Mouse (Mus musculus) neural tube, embryonic 10.5 days (tissue): ENCODE measurements around the gene Cybrd1.
A peak's percentile ranks its signal among the peaks of the same experiment; 100 is the strongest.

Experiments
- DNase-seq: peaks from one replicate; pipeline ENCODE4 v3.0.0-alpha.2; 2017; ENCODE audit warnings: low spot score; ENCODE audit errors: extremely low spot score

The Cybrd1 gene

DNA sequence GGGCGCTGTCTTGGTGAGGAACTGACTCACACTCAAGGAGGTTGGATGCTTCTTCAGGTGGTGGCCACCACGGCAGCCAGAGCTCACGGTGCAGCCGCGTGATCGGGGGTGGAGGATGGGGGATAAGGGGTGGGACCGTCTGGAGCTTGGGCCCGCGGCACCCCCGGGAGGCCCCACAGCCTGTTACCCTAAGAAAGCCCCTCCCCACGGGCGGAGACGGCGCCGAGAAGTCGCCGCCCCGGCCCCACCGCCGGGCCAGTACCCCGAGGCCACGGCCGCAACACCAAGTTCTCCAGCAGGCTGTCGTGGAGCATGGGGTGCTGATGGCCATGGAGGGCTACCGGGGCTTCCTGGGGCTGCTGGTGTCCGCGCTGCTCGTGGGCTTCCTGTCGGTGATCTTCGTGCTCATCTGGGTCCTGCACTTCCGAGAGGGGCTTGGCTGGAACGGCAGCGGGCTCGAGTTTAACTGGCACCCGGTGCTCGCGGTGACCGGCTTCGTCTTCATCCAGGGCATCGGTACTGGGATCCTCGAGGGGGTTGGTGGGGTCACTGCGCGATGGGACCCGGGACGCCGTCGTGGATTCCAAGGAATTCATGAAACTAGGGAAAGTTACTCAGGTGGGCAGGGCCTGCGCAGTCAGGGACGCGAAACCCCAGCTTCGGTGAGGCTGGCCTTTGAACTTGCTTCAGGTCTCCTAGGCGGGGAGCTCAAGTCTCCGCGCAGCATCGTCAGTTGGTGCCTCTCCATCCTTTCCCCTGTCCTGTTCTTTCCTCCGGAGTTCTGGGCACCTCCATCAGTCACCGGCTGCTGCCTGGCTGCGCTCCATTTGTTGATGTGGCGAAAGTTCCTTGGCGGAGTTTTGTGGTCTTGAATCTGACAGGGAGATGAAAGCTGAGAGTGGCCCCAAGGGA, at the start of gene Cybrd1:
Cybrd1 (plus strand) TSS at position 127 of the 912 bp plus-strand sequence.
- peak; percentile 59 for DNase-seq

DNA sequence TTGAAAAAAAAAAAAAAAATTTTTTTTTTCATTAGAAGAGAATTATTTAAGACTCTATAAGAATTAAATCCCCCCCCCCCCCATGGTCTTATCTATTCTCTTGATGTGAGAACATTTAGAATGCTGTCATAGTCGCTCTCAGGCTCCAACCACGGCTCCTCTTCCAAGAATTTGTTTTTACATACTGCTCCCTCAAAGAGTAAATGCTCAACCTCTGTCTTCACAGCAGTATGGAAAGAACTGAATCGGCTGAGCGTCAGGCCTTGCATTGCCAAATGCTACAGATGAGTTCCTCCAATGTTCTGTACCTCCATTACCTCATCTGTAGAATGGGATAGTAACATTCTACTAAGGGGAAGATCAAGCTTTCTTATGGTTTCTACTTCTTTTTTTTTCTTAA, 46.1 kb upstream of the Cybrd1 start:
- DNase-seq, result no peak

DNA sequence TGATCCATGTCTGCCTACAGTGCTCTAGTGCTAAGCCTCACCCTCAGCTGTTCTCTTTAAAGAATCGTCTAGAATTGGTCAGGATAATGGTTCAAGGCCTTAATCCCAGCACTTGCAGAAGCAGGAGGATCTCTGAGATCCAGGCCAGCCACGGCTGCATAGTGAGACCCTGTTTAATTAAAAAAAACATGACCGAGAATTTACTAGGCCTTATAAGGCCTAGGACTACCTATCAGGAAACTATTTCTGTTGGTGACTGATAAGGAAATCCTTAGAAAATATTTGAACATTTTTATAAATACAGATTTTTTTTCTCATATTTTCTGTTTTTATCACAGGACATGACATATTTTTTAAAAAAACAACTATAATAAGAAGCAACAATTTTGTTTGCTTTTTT, 44.4 kb upstream of the Cybrd1 start:
- DNase-seq, result no peak

DNA sequence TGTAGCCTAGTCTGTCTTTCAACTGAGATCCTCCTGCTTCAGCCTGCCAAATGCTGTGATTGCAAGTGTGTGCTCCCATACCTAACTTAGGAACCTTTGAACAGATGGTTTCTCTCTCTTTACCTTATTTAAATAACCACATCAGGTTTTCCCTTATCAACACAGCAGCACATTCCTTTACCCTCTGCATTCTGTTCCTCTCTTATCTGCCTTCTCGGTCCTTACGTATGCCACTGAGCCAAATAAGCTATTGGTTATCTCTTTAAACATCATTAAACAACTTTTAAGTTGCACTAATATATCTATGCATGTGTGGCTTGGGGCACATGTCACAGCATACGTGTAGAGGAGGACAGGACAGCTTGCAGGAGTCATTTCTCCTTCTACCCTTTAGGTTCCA, 43.9 kb upstream of the Cybrd1 start:
- no peak for DNase-seq

DNA sequence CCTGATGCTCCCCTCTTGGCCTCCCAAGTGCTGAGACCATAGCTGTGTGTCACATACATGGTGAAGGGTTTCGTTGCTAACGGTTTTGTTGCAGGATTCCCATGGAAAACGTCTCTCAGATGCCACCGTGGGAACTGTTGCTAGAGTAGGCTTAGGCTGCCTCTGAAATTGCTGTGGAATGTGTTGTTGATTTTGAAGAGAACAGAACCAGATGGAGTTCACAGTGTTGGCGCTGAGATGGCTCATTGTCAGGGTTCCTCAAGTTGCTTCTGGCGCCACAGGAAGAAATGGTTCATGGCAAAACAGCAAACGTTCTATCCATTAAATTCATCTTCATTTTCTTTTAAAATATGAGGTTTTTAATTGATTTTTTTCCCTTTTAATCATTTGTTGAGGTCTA, 35.3 kb upstream of the Cybrd1 start:
- DNase-seq, result no peak

DNA sequence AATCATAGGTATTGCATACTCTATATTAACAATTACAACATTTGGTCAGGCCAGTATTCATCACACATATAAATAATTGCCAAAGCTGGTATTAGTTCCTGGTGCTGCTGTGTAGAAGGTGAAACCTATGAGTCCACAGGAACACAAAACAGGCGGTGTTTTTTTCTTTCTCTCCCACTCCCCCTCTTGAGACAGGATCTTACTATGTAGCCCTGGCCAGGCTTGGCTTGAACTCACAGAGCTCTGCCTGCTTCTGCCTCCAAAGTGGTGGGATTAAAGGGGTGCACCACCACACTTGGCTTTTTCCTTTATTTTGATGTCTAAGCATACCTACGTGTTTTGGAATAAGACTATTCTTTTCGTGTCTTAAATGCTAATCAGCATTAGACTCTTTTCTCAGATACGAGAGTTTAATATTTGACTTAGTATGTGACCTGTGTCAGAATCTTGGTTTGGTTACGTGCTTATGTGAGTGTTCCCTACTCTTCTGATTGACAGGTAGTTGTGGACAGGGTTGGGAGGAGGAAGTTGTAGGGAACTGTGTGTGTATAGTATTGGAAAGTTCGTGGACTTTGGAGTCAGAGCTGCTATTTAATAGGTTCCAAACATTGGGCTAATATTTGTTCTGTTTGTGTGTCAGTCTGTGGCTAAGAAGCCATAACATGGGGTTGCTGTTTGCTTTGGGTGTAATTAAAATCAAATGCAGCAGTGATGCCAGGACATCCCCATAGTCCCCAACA, 34.1 kb upstream of the Cybrd1 start:
- DNase-seq, result no peak

DNA sequence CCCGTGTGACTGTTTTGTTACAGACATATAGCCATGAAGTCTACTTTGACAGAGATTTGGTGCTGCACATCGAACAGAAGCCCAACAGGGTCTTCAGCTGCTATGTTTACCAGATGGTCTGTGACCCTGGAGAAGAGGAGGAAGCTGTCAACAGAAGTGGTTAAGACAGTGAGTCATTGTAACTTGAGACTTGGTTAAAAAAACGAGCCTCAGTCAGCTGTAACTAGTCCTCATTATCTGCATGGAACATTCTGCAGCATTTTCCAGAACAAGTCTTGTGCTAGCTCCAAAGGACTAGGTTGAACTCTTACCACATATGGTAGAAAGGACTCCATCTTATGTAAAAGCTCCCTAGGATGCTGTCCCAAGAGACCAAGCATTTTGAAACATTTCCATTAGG, 28.0 kb upstream of the Cybrd1 start:
- DNase-seq, result no peak

DNA sequence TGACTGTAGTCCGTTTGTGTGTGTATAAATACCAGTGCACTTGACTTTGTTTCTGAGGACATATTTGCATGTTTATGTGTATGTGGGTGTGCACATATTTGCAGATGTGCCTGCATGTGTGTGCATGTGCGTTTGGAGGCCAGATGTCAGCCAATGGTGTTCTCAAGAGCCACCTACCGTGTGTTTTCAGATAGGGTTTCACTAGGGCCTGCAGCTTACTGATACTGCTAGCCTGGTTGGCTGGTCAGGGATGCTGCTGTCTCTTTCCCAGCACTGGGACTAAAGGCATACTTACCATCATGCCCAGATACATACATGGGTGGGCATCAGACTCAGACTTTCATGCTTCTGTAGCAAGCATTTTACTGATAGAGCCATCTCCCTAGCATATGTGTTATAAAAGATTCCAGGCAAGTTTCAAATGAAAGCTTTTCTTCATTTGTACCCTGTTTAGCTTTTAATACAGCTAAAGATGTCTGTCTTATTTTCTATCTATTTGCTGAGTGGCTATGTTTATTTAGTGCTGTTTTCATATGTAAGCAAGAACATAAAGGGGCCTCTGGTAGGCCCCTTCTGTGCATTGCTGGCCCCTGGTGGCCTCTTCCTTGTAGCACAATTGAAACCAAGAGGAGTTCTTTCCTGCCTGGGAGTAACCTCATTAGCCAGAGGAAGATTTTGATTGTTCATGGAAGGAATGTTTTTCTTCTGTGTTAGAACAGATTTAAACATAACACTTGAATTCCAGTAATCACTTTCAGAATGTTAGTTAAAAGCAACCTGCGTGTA, 26.9 kb upstream of the Cybrd1 start:
- no peak for DNase-seq

DNA sequence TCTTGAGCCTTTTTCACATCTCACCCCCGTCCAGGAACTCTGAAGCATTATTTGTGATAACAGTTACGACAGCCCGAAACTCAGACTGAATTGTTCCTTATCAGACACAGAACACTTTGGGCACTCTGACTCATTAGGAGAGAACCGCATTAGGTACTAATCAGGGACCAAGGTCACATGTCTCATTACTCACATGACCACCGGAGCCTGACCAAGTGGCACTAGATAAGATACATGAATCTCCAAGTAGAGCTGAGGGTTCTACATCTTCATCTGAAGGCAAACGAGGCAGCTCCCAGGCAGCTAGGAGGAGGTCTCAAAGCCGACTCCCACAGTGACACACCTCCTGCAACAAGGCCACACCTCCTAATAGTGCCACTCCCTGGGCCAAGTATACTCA, 21.6 kb upstream of the Cybrd1 start:
- DNase-seq, result no peak

DNA sequence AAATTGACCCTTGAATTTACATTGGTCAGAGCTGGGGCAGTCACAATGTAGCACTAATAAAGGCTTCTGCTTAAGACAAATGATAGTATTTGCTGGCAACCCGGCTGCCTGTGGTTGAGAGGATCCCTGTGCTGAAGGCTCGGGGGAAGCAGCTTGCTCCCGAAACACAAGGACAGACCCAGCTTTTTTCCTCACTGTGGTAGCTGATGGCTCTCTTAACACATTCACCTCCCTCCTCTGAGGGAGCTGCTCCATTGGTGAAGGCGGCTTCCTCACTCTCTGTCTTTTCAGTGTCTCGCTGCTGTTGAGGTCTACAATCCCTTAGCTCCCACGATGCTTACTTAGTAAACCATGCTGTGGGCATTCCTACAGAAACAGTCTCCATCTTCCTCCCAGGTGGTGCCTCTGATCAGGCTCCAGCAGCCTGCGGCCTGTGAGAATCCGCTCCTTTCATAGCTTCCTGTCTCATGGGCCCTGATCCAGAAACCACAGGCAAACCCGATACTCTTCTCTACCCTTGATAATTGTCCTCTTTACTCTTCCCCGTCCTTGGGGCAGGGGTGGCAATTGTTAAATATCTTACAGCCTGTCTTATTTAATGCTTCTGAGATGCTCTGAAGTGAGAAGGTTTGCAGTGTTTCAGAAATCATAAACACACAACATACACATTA, 15.0 kb upstream of the Cybrd1 start:
- no peak for DNase-seq

DNA sequence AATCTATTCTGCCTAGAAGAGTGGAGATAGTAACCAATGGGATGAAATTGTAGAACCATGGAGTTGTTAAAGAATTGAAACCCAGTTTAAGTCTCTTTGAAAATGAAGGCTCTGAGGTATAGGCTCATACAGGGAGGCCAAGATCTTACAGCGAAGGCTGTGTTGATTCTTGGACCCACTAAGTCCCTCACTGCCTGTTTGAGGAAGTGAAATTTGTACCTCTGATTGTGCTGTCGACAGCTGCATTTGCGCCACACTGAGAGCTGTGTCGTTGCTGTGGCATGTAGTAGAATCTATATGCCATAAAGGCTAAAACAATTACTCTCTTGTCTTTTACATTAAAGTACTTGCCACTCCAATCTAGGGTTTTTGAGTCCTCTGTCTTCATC, 14.4 kb upstream of the Cybrd1 start:
- DNase-seq, result no peak

DNA sequence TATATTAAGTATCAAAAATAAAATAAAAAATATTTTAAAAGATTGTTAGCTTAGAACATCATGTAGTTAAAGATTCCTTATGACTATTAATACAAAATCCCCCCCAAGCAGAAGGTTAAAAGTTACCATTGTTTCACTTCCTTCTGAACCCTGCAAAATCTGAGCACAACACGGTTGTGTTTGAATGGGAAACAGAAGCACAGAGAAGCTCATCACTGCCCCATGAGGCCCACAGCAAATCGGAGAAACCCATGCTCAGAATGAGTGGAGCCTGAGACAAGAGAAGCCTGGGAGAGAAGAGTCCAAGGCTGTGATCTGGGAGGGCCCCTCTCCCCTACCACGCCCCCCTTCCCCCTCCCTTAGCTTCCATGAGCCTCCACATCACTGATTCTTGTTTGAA, 13.0 kb upstream of the Cybrd1 start:
- no peak for DNase-seq

DNA sequence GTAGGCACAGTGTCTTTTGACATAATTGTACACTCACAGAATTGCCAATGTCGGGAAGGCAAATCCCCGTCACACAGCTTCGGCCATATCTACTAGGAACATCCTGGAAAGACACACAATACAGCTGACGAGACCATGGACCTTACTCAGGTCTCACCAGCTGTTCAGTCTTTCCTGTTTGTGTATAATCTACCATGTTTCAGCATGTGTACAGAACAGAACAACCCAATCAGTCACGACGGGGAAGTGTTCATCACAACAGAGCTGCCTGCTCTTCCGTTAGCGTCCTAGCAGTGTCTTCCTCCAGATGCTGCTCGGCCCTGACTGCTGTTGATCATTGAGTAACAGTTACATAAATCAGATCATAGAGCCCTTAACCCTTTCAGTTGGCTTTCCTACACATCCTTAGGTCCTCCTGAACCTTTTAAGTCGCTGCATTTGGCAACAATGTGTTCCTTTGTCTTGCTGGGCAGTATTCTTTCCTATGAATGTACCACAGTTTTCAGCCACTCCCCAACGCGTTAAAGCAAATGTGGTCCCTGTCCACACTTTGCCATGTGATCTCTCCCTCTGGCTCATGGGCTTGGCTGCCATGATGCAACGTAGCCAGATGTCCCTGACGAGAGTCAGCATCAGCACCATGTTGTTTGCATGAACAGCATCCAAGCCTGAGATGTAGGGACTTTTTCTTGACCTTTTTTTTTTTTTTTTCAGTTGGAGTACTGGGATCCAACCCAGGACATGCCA, 12.1 kb upstream of the Cybrd1 start:
- DNase-seq, result no peak

DNA sequence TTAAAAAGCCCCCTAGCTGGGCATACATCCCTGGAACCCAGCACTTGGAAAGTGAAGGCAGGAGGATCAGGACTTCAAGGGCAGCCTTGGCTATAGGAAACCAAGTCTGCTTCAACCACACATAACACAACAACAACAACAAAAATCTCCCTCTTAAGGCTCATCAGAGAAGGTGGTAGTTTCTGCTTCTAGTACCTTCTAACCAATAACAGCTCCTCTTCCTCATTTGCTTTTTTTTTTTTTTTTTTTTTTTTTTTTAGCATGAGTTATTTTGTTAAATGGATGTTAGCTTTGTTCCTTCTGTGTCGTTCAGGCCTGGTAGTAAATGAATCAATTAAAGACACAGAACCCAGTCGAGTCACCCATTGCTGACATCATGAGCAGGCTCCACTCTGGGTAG, 10.5 kb upstream of the Cybrd1 start:
- no peak for DNase-seq

DNA sequence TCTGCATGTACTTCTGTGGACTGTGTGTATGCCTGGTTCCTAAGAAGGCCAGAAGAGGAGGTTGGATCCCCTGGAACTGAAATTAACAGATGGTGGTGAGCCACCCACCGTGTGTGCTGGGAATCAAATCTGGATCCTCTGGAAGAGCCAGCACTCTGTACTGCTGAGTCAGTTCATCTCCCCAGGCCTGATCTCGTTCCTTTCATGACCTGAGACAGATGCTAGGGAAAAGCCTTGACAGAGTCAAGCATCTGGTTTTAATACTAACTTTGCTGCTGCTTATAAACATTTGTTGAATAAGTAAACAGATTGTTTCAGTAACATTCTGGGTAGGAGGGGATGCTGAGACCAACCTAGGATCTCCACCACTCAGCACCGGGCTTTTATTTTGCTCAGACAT, 9.2 kb upstream of the Cybrd1 start:
- DNase-seq, result no peak

DNA sequence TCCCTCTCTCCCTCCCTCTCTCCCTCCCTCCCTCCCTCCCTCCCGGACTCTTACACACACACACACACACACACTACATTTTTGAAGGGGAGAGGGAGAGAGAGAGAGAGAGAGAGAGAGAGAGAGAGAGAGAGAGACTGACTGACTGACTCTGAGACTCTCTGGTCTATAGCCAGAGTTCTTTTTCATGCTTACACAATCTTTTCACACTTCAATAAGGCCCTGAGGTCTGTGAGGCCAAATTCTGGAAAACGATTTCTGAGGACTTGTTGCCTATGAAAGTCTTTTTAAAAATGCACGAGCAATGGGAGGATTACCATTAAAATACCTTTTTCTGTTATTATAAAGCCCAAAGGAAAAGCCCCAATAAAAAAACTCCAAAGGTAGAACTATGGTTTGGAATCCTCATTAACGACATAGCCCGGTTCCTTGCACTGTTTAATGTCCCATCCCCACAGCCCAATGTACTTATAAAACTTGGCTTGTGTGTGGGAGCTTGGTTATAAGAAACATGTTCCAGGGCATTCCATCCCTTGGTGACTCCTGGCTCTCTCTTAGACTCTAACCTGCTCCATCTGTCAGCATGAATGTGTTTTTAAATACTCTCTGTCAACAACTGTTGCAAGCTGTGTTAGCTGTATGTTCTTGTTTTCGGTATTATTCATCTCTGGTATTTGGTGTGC, 4.1 kb upstream of the Cybrd1 start:
- no peak for DNase-seq

DNA sequence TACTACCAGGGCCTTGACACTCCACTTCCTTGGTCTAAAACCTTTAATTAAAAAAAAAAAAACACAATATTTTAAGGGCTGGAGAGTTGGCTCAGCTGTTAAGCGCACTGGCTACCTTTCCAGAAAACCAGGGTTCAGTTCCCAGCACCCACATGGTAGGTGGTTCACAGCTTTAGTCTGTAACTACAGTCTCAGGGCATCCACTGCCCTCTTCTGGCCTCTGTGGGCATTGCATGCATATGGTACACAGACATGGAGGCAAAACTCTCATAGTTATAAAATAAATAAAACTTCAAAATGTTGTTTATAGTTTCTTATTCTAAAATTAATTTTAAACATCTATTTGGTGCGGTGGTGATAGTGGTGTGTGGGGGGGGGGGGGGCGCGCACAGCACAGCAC, 1.6 kb upstream of the Cybrd1 start:
- no peak for DNase-seq

DNA sequence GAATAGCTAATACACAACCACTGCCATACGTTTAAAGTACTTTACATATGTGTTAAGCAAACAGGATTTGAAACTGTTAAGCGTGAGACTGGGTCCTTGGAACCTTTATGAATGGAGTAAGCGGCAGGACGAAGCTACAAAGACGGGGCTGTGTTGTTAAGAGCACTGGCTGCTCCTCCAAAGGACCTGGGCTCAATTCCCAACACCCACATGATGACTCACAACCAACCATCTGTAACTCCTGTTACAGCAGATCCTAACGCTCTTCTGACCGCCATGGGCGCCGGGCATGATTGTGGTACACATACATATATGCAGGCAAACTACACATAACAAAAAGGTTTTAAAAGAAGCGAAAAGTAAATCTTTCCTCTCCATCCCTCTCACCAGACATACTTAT, 3.1 kb downstream of the Cybrd1 start:
- no peak for DNase-seq

DNA sequence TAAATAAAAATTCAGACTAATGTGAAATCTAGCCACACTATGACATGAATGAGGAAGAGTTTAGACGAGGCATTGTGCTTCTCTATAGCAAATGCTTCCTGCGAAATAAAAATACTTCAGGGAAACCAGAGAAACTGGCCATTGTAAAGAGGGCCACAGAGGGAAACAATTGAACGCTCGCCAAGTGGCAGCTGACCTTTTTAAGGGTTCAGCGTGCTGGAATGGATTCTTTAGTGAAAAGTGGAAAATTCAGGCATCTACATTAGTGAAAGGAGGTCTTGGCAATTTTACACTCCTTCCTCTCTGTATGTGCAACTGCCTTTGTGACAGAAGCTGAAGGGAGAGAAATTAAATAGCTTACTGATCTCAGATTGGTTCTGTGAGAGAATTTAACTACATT, 3.7 kb downstream of the Cybrd1 start:
- DNase-seq, result no peak
